Mouse (Mus musculus) midbrain, embryonic 11.5 days (tissue): ENCODE data around the gene P3h2. TPM values are rescaled to one million over a fixed set of nuclear protein-coding genes. Genes with fewer than 3 reads are reported as not detected.

Source experiments
- ATAC-seq: fragments of 200-750 bp; cut with Nextera tagmentation; 2 replicates; pipeline ENCODE4 v1.8.0; 2017; ENCODE audit warnings: moderate TSS enrichment, moderate library complexity; ENCODE audit not compliant: low FRiP score
- DNase-seq: peaks from one replicate; pipeline ENCODE4 v3.0.0; 2015; ENCODE audit warnings: low spot score; ENCODE audit errors: missing footprints
- H3K27ac ChIP-seq: fragments of 300-500 bp; sonication (generic); 2 replicates; pipeline ENCODE4 v1.5.1; 2014; ENCODE audit warnings: low read depth, low read length
- H3K27me3 ChIP-seq: fragments of 300-500 bp; sonication (generic); 2 replicates; pipeline ENCODE4 v1.6.1; 2014; ENCODE audit warnings: mild to moderate bottlenecking, low read length, moderate library complexity, mixed read lengths; ENCODE audit not compliant: control insufficient read depth, insufficient read depth
- H3K36me3 ChIP-seq: fragments of 300-500 bp; sonication (generic); 2 replicates; pipeline ENCODE4 v1.6.1; 2014; ENCODE audit warnings: mild to moderate bottlenecking, low read length, moderate library complexity, mixed read lengths; ENCODE audit not compliant: control insufficient read depth, insufficient read depth
- H3K4me1 ChIP-seq: fragments of 300-500 bp; sonication (generic); 2 replicates; pipeline ENCODE4 v1.6.1; 2014; ENCODE audit warnings: low read length; ENCODE audit not compliant: control insufficient read depth, insufficient read depth
- H3K4me2 ChIP-seq: fragments of 300-500 bp; sonication (generic); 2 replicates; pipeline ENCODE4 v1.6.1; 2014; ENCODE audit warnings: mild to moderate bottlenecking, moderate library complexity
- H3K4me3 ChIP-seq: fragments of 300-500 bp; sonication (generic); 2 replicates; pipeline ENCODE4 v1.5.1; 2014; ENCODE audit warnings: low read depth, low read length
- H3K9ac ChIP-seq: fragments of 300-500 bp; sonication (generic); 2 replicates; pipeline ENCODE4 v1.6.1; 2014; ENCODE audit warnings: low read length
- H3K9me3 ChIP-seq: fragments of 300-500 bp; sonication (generic); 2 replicates; pipeline ENCODE4 v1.6.1; 2016; ENCODE audit warnings: low read length; ENCODE audit not compliant: control insufficient read depth
- whole genome bisulfite sequencing: fragments of 180-500 bp; shearing (Covaris S2); extraction: QIAGEN DNeasy Blood & Tissue Kit; methylation state at CpG from one replicate; pipeline ENCODE4 v1.1.7; 2014; 5-methylcytosine and 5-hydroxymethylcytosine counted together
- polyA plus RNA-seq: library from polyadenylated mRNA; unstranded; fragments of >200 nt; fragmentation: Nextera tagmentation; extraction: Ambion mirVana; gene quantifications from 2 replicates; pipeline ENCODE4 v1.2.1, GENCODE M21; 2014

The P3h2 gene
- polyA plus RNA-seq, 1 experiment from 2014 or later: 2.3 TPM

GRCm38 (mm10) chr16:26026416-26026815 lies 79.2 kb downstream of the P3h2 start:
- Histone ChIP-seq H3K9me3 (no peaks in the 10 kb centered on the region), H3K27ac (no peak overlapping the region), H3K27me3 (no peaks in the 10 kb centered on the region), H3K36me3 (no peaks in the 10 kb centered on the region), H3K4me3 (no peak overlapping the region), H3K4me1 (0 out of 2 replicates have a peak, but pooled peaks cover 2% of the 10 kb centered on the region), H3K4me2 (no peak overlapping the region), H3K9ac (no peak overlapping the region)
- 84% methylated on average over 3 of the region's 3 CpGs for WGBS
- ATAC-seq: no peak
- DNase-seq: no peak

- no peaks in the 10 kb centered on the region for H3K27me3 ChIP-seq
- H3K36me3 ChIP-seq: no peaks in the 10 kb centered on the region
- H3K4me2 ChIP-seq: no peak overlapping the region
- 70% methylated on average over 5 of the region's 5 CpGs for WGBS
- no peak for ATAC-seq
- no peak overlapping the region for H3K27ac ChIP-seq
- no peak overlapping the region for H3K4me3 ChIP-seq
- 0 out of 2 replicates have a peak, but pooled peaks cover 2% of the 10 kb centered on the region for H3K4me1 ChIP-seq
- DNase-seq: no peak
- H3K9ac ChIP-seq: no peak overlapping the region
- H3K9me3 ChIP-seq: no peaks in the 10 kb centered on the region
These were observed 81.0 kb downstream of the P3h2 start for GRCm38 (mm10) chr16:26024543-26024942.

DNA sequence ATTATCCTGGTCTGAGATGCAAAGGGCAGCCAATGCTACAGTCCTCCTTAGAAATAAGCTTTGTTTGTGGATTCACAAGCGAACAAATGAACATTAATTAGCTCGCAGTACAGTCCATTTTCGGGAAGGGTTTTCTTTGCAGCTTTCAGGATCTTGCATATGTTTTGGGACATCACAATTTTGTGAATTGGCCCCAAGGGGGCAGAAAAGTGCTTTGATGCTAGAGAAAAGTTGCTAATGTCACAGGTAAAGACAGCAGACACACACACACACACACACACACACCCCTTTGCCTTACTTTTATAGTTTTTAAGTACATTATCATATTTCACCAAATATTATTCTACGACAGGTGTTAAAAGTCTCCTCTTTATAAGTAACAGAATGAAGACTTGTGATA lies 82.2 kb downstream of the P3h2 start:
- ATAC-seq (no peak), DNase-seq (no peak)
- no peak overlapping the region for H3K4me3 ChIP-seq
- no peak overlapping the region for H3K27ac ChIP-seq
- H3K9me3 ChIP-seq: no peaks in the 10 kb centered on the region
- H3K27me3 ChIP-seq: no peaks in the 10 kb centered on the region
- 78% methylated on average over 4 of the region's 4 CpGs for WGBS
- no peaks in the 10 kb centered on the region for H3K36me3 ChIP-seq
- no peak overlapping the region for H3K9ac ChIP-seq
- 0 out of 2 replicates have a peak, but pooled peaks cover 2% of the 10 kb centered on the region for H3K4me1 ChIP-seq
- H3K4me2 ChIP-seq: no peak overlapping the region

- 0 out of 2 replicates have a peak, but pooled peaks cover 2% of the 10 kb centered on the region for H3K4me1 ChIP-seq
- WGBS: 61% methylated on average over 2 of the region's 2 CpGs
- H3K4me3 ChIP-seq: no peak overlapping the region
- no peaks in the 10 kb centered on the region for H3K36me3 ChIP-seq
- ATAC-seq (no peak), DNase-seq (no peak)
- H3K4me2 ChIP-seq: no peak overlapping the region
- H3K27me3 ChIP-seq: no peaks in the 10 kb centered on the region
- no peaks in the 10 kb centered on the region for H3K9me3 ChIP-seq
- H3K9ac ChIP-seq: no peak overlapping the region
- H3K27ac ChIP-seq: no peak overlapping the region
These were observed 83.8 kb downstream of the P3h2 start for GRCm38 (mm10) chr16:26021759-26022158.

DNA sequence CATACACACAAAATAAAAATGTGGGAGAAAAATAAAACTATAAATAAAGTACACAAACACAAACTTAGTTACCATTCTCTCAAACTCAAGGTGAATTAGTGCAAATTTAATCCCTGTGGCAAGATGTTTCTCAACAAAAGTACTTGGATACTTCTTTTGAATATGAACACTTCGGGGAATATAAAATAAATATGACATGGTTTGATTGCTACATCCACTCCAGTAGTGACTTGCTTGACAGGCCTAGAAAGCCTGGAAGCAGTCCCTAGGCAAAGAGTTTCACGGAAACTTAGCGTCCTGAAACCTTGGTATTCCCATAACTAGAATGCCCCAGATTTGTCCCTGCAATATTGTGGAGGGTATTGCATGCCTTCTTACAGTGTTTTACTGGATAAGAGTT lies 99.8 kb downstream of the P3h2 start:
- Histone ChIP-seq H3K36me3 (no peaks in the 10 kb centered on the region), H3K4me2 (no peak overlapping the region), H3K9ac (no peak overlapping the region), H3K27me3 (no peaks in the 10 kb centered on the region), H3K4me3 (no peak overlapping the region), H3K4me1 (no peaks in the 10 kb centered on the region), H3K27ac (no peak overlapping the region), H3K9me3 (no peaks in the 10 kb centered on the region)
- DNase-seq (no peak), ATAC-seq (no peak)
- 91% methylated on average over 3 of the region's 3 CpGs for WGBS

DNA sequence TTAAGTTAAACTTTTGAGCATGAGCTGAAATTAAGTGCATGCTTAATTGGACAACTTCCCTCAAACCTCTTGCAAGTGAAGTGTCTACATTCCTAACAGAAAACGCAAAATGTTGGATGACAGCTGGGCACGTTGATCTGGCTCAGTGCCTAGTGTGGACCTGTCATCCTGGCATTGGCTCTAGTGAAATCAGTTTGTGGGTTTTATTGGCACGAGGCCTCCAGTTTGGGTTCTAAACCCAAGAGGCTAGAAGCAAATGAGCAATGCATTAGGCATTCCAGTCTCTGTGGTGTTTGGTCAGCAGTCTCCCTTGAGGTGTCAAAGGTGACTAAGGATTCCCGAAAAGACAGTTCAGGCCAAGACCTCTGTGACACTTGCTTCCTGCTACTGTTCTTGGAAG lies 102.3 kb downstream of the P3h2 start:
- no peak for ATAC-seq
- Histone ChIP-seq H3K27me3 (no peaks in the 10 kb centered on the region), H3K9me3 (no peaks in the 10 kb centered on the region), H3K27ac (no peak overlapping the region), H3K4me3 (no peak overlapping the region), H3K36me3 (no peaks in the 10 kb centered on the region), H3K4me2 (no peak overlapping the region), H3K4me1 (no peaks in the 10 kb centered on the region), H3K9ac (no peak overlapping the region)
- no peak for DNase-seq
- WGBS: 79% methylated on average over 4 of the region's 4 CpGs

GRCm38 (mm10) chr16:26002848-26003247 lies 102.7 kb downstream of the P3h2 start:
- ATAC-seq (no peak), DNase-seq (no peak)
- H3K27me3 ChIP-seq: no peaks in the 10 kb centered on the region
- H3K4me3 ChIP-seq: no peak overlapping the region
- H3K4me2 ChIP-seq: no peak overlapping the region
- no peaks in the 10 kb centered on the region for H3K4me1 ChIP-seq
- no peaks in the 10 kb centered on the region for H3K36me3 ChIP-seq
- H3K27ac ChIP-seq: no peak overlapping the region
- no peak overlapping the region for H3K9ac ChIP-seq
- H3K9me3 ChIP-seq: no peaks in the 10 kb centered on the region
- 88% methylated on average over 9 of the region's 9 CpGs for WGBS

- ATAC-seq (no peak), DNase-seq (no peak)
- H3K27me3 ChIP-seq: no peaks in the 10 kb centered on the region
- H3K9me3 ChIP-seq: no peaks in the 10 kb centered on the region
- H3K27ac ChIP-seq: no peak overlapping the region
- H3K9ac ChIP-seq: no peak overlapping the region
- no peaks in the 10 kb centered on the region for H3K4me1 ChIP-seq
- no peak overlapping the region for H3K4me3 ChIP-seq
- 93% methylated on average over 3 of the region's 3 CpGs for WGBS
- H3K4me2 ChIP-seq: no peak overlapping the region
- no peaks in the 10 kb centered on the region for H3K36me3 ChIP-seq
These were observed 111.0 kb downstream of the P3h2 start for GRCm38 (mm10) chr16:25994605-25995004.

- Histone ChIP-seq H3K4me3 (no peak overlapping the region), H3K27me3 (no peaks in the 10 kb centered on the region), H3K36me3 (no peaks in the 10 kb centered on the region), H3K27ac (no peak overlapping the region), H3K9me3 (no peaks in the 10 kb centered on the region), H3K9ac (no peak overlapping the region), H3K4me2 (no peak overlapping the region), H3K4me1 (no peaks in the 10 kb centered on the region)
- 95% methylated on average over 5 of the region's 5 CpGs for WGBS
- ATAC-seq (no peak), DNase-seq (no peak)
These were observed 118.4 kb downstream of the P3h2 start for GRCm38 (mm10) chr16:25987221-25987620.

DNA sequence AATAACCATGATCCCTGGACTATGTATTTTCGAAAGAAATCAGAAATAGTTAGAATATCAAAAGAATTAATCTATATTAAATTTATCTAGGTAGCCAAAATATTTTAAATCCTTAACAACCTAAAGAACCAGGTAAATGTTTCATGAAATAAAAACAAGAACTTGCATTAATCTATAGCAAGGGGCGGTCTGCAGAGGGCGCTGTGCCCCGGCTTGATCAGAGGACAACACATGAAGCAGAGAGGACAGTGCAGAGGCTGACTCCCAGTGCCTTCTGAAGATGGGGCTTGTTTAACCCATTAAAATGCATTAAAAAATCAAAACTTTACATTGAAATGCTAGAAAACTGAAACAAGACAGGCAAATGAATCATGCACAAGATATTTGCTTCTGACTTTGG lies 121.9 kb downstream of the P3h2 start:
- Histone ChIP-seq H3K36me3 (no peaks in the 10 kb centered on the region), H3K27ac (no peak overlapping the region), H3K4me3 (no peak overlapping the region), H3K4me1 (no peaks in the 10 kb centered on the region), H3K9ac (no peak overlapping the region), H3K9me3 (no peaks in the 10 kb centered on the region), H3K4me2 (no peak overlapping the region), H3K27me3 (no peaks in the 10 kb centered on the region)
- ATAC-seq (no peak), DNase-seq (no peak)
- 34% methylated on average over 4 of the region's 4 CpGs for WGBS
